Comparison of ENCODE assay signal across 24 mouse cellular contexts in the genomic region with DNA sequence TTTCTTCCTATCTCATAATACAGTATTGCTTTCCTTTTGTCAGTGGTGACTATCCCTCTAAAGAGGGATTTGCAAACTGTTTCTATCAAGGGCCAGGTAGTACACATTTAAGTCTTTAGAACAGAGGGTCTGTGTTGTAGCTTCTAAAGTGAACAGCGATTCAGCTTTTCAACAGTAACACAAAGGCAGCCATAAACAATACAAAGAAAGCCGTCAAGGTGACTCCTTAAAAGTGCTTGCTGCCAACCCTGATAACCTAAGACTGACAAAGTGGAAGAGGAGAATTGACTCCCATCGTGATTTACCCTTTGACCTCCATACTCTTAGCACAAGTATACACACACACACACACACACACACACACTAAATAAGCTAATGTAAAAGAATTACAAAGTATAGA.
"Had no signal": no experiment of that assay in that cellular context is flagged by ENCODE, and none has a peak within 500 bp of the region (broad histone marks: within the 10 kb centered on the region; RNA-seq: fewer than 3 reads in every experiment).

No protein-coding gene starts in this region.

- H3K36me3 ChIP-seq: heart, embryonic 10.5 days; heart, embryonic 12.5 days; hindbrain, embryonic 10.5 days; hindbrain, embryonic 12.5 days; intestine, embryonic 15.5 days; limb, embryonic 13.5 days; limb, embryonic 15.5 days; liver, embryonic 12.5 days had no signal

- H3K27ac ChIP-seq: gastrocnemius, adult 2 months; heart, embryonic 10.5 days; hindbrain, embryonic 10.5 days; hindbrain, embryonic 12.5 days; hindbrain, embryonic 14.5 days; intestine, embryonic 15.5 days; layer of hippocampus, adult 2 months; left cerebral cortex, adult 2 months; limb, embryonic 13.5 days; limb, embryonic 15.5 days; liver, embryonic 12.5 days; liver, embryonic 14.5 days had no signal

- DNase-seq: gastrocnemius, adult 2 months; gastrocnemius, postnatal 10 days; gastrocnemius, postnatal 25 days; heart, adult 18-20 months; heart, postnatal 10 days; heart, postnatal 4 days; kidney, adult 18-20 months; kidney, adult 8-10 months; kidney, postnatal 10 days; kidney, postnatal 25 days; kidney, postnatal 4 days; left cerebral cortex, postnatal 4 days had no signal

- H3K27me3 ChIP-seq: heart, embryonic 12.5 days; hindbrain, embryonic 12.5 days; intestine, embryonic 15.5 days; limb, embryonic 13.5 days; limb, embryonic 15.5 days had no signal

- H3K9me3 ChIP-seq: heart, embryonic 10.5 days; heart, embryonic 12.5 days; hindbrain, embryonic 10.5 days; hindbrain, embryonic 12.5 days; intestine, embryonic 15.5 days; limb, embryonic 13.5 days; limb, embryonic 15.5 days; liver, embryonic 12.5 days had no signal

- H3K4me3 ChIP-seq: gastrocnemius, adult 2 months; heart, embryonic 10.5 days; heart, embryonic 12.5 days; hindbrain, embryonic 10.5 days; hindbrain, embryonic 12.5 days; intestine, embryonic 15.5 days; layer of hippocampus, adult 2 months; left cerebral cortex, adult 2 months; limb, embryonic 13.5 days; limb, embryonic 15.5 days; liver, embryonic 12.5 days had no signal
